Mouse (Mus musculus): Measurements from ENCODE around the gene Sec16b. TPM values are rescaled to one million over a fixed set of nuclear protein-coding genes. Genes with fewer than 3 reads are reported as not detected.

Sec16b gene
- polyA plus RNA-seq, 1 experiment from 2014 or later: 2.1 TPM

GRCm38 (mm10) chr1:157537636-157538035, 31.1 kb downstream of the Sec16b start:
- no peak for ATAC-seq (ENCODE audit: insufficient read depth, low FRiP score, low TSS enrichment)

GRCm38 (mm10) chr1:157545056-157545455, 38.5 kb downstream of the Sec16b start:
- no peak overlapping the region for H3K9ac ChIP-seq (ENCODE audit: low read length)
- no peaks in the 10 kb centered on the region for H3K36me3 ChIP-seq (ENCODE audit: control insufficient read depth, insufficient read depth, low read length)

More at GRCm38 (mm10) chr1:157537636-157538035, 31.1 kb downstream of the Sec16b start:
- H3K9me3 ChIP-seq (ENCODE audit: control insufficient read depth, low read length): no peaks in the 10 kb centered on the region
- H3K27me3 ChIP-seq (ENCODE audit: control insufficient read depth, insufficient read depth, low read length): no peaks in the 10 kb centered on the region
- H3K9ac ChIP-seq (ENCODE audit: low read length): no peak overlapping the region
- H3K27ac ChIP-seq (ENCODE audit: low read depth, low read length): no peak overlapping the region
- DNase-seq (ENCODE audit: low spot score): no peak
- H3K36me3 ChIP-seq (ENCODE audit: control insufficient read depth, insufficient read depth, low read length): no peaks in the 10 kb centered on the region
- H3K4me2 ChIP-seq (ENCODE audit: low read depth): no peak overlapping the region
- H3K4me1 ChIP-seq (ENCODE audit: control insufficient read depth, insufficient read depth, low read length): no peaks in the 10 kb centered on the region; the same call in 1 of the 2 replicates
- no peak overlapping the region for H3K4me3 ChIP-seq (ENCODE audit: low read depth, low read length)
- 84% methylated on average over 5 of the region's 5 CpGs for WGBS

GRCm38 (mm10) chr1:157547658-157548057, 41.1 kb downstream of the Sec16b start:
- ATAC-seq (ENCODE audit: insufficient read depth, low FRiP score, low TSS enrichment) (no peak), DNase-seq (ENCODE audit: low spot score) (no peak)
- Histone ChIP-seq H3K4me2 (ENCODE audit: low read depth) (no peak overlapping the region), H3K27ac (ENCODE audit: low read depth, low read length) (no peak overlapping the region), H3K27me3 (ENCODE audit: control insufficient read depth, insufficient read depth, low read length) (no peaks in the 10 kb centered on the region), H3K4me3 (ENCODE audit: low read depth, low read length) (no peak overlapping the region), H3K36me3 (ENCODE audit: control insufficient read depth, insufficient read depth, low read length) (no peaks in the 10 kb centered on the region), H3K9ac (ENCODE audit: low read length) (no peak overlapping the region), H3K4me1 (ENCODE audit: control insufficient read depth, insufficient read depth, low read length) (no peaks in the 10 kb centered on the region), H3K9me3 (ENCODE audit: control insufficient read depth, low read length) (no peaks in the 10 kb centered on the region)
- 75% methylated on average over 5 of the region's 5 CpGs for WGBS

More at GRCm38 (mm10) chr1:157545056-157545455, 38.5 kb downstream of the Sec16b start:
- no peaks in the 10 kb centered on the region for H3K27me3 ChIP-seq (ENCODE audit: control insufficient read depth, insufficient read depth, low read length)
- ATAC-seq (ENCODE audit: insufficient read depth, low FRiP score, low TSS enrichment) (no peak), DNase-seq (ENCODE audit: low spot score) (no peak)
- H3K4me3 ChIP-seq (ENCODE audit: low read depth, low read length): no peak overlapping the region
- H3K4me2 ChIP-seq (ENCODE audit: low read depth): no peak overlapping the region
- H3K4me1 ChIP-seq (ENCODE audit: control insufficient read depth, insufficient read depth, low read length): no peaks in the 10 kb centered on the region
- 95% methylated on average over 8 of the region's 8 CpGs for WGBS
- no peak overlapping the region for H3K27ac ChIP-seq (ENCODE audit: low read depth, low read length)
- H3K9me3 ChIP-seq (ENCODE audit: control insufficient read depth, low read length): no peaks in the 10 kb centered on the region

- WGBS: 71% methylated on average over 3 of the region's 3 CpGs
- DNase-seq (ENCODE audit: low spot score) (no peak), ATAC-seq (ENCODE audit: insufficient read depth, low FRiP score, low TSS enrichment) (no peak)
- Histone ChIP-seq H3K27me3 (ENCODE audit: control insufficient read depth, insufficient read depth, low read length) (no peaks in the 10 kb centered on the region), H3K36me3 (ENCODE audit: control insufficient read depth, insufficient read depth, low read length) (no peaks in the 10 kb centered on the region), H3K4me2 (ENCODE audit: low read depth) (no peak overlapping the region), H3K4me3 (ENCODE audit: low read depth, low read length) (no peak overlapping the region), H3K4me1 (ENCODE audit: control insufficient read depth, insufficient read depth, low read length) (no peaks in the 10 kb centered on the region), H3K9ac (ENCODE audit: low read length) (no peak overlapping the region), H3K9me3 (ENCODE audit: control insufficient read depth, low read length) (no peaks in the 10 kb centered on the region), H3K27ac (ENCODE audit: low read depth, low read length) (no peak overlapping the region)
These were observed 43.2 kb downstream of the Sec16b start for GRCm38 (mm10) chr1:157549721-157550120.

GRCm38 (mm10) chr1:157552749-157553451, 46.4 kb downstream of the Sec16b start:
- Histone ChIP-seq H3K9ac (ENCODE audit: low read length) (no peak overlapping the region), H3K4me2 (ENCODE audit: low read depth) (no peak overlapping the region), H3K9me3 (ENCODE audit: control insufficient read depth, low read length) (no peaks in the 10 kb centered on the region), H3K27me3 (ENCODE audit: control insufficient read depth, insufficient read depth, low read length) (no peaks in the 10 kb centered on the region), H3K4me3 (ENCODE audit: low read depth, low read length) (no peak overlapping the region), H3K27ac (ENCODE audit: low read depth, low read length) (no peak overlapping the region), H3K36me3 (ENCODE audit: control insufficient read depth, insufficient read depth, low read length) (no peaks in the 10 kb centered on the region), H3K4me1 (ENCODE audit: control insufficient read depth, insufficient read depth, low read length) (no peaks in the 10 kb centered on the region)
- ATAC-seq (ENCODE audit: insufficient read depth, low FRiP score, low TSS enrichment) (peak; percentile 75), DNase-seq (ENCODE audit: low spot score) (peak; percentile 76)
- 62% methylated on average over 7 of the region's 7 CpGs for WGBS

GRCm38 (mm10) chr1:157554163-157554562, 47.6 kb downstream of the Sec16b start:
- H3K4me1 ChIP-seq (ENCODE audit: control insufficient read depth, insufficient read depth, low read length): no peaks in the 10 kb centered on the region
- WGBS: 80% methylated on average over 3 of the region's 3 CpGs
- H3K27ac ChIP-seq (ENCODE audit: low read depth, low read length): no peak overlapping the region
- H3K4me2 ChIP-seq (ENCODE audit: low read depth): no peak overlapping the region
- DNase-seq (ENCODE audit: low spot score): no peak
- H3K9ac ChIP-seq (ENCODE audit: low read length): no peak overlapping the region
- no peaks in the 10 kb centered on the region for H3K27me3 ChIP-seq (ENCODE audit: control insufficient read depth, insufficient read depth, low read length)
- H3K4me3 ChIP-seq (ENCODE audit: low read depth, low read length): no peak overlapping the region
- no peaks in the 10 kb centered on the region for H3K36me3 ChIP-seq (ENCODE audit: control insufficient read depth, insufficient read depth, low read length)
- ATAC-seq (ENCODE audit: insufficient read depth, low FRiP score, low TSS enrichment): no peak
- no peaks in the 10 kb centered on the region for H3K9me3 ChIP-seq (ENCODE audit: control insufficient read depth, low read length)

- H3K9ac ChIP-seq (ENCODE audit: low read length): no peak overlapping the region
- no peaks in the 10 kb centered on the region for H3K27me3 ChIP-seq (ENCODE audit: control insufficient read depth, insufficient read depth, low read length)
- peak overlapping the region; percentile 21 for H3K4me2 ChIP-seq (ENCODE audit: low read depth)
- ATAC-seq (ENCODE audit: insufficient read depth, low FRiP score, low TSS enrichment) (no peak), DNase-seq (ENCODE audit: low spot score) (no peak)
- no peaks in the 10 kb centered on the region for H3K9me3 ChIP-seq (ENCODE audit: control insufficient read depth, low read length)
- H3K27ac ChIP-seq (ENCODE audit: low read depth, low read length): no peak overlapping the region
- H3K4me3 ChIP-seq (ENCODE audit: low read depth, low read length): no peak overlapping the region
- 26% methylated on average over 27 of the region's 27 CpGs for WGBS
- no peaks in the 10 kb centered on the region for H3K36me3 ChIP-seq (ENCODE audit: control insufficient read depth, insufficient read depth, low read length)
- H3K4me1 ChIP-seq (ENCODE audit: control insufficient read depth, insufficient read depth, low read length): no peaks in the 10 kb centered on the region
These were observed 48.4 kb downstream of the Sec16b start for GRCm38 (mm10) chr1:157554686-157555530.

- DNase-seq (ENCODE audit: low spot score) (no peak), ATAC-seq (ENCODE audit: insufficient read depth, low FRiP score, low TSS enrichment) (no peak)
- Histone ChIP-seq H3K27ac (ENCODE audit: low read depth, low read length) (no peak overlapping the region), H3K27me3 (ENCODE audit: control insufficient read depth, insufficient read depth, low read length) (no peaks in the 10 kb centered on the region), H3K9me3 (ENCODE audit: control insufficient read depth, low read length) (no peaks in the 10 kb centered on the region), H3K4me3 (ENCODE audit: low read depth, low read length) (no peak overlapping the region), H3K9ac (ENCODE audit: low read length) (no peak overlapping the region), H3K36me3 (ENCODE audit: control insufficient read depth, insufficient read depth, low read length) (no peaks in the 10 kb centered on the region), H3K4me1 (ENCODE audit: control insufficient read depth, insufficient read depth, low read length) (no peaks in the 10 kb centered on the region), H3K4me2 (ENCODE audit: low read depth) (no peak overlapping the region)
- WGBS: 76% methylated on average over 10 of the region's 10 CpGs
These were observed 49.2 kb downstream of the Sec16b start for GRCm38 (mm10) chr1:157555738-157556137.

Measured in neural tube, embryonic 11.5 days (tissue).